Mouse (Mus musculus): ENCODE data around the gene Pnma5. TPM values are rescaled to one million over a fixed set of nuclear protein-coding genes. Genes with fewer than 3 reads are reported as not detected.

The Pnma5 gene
- polyA plus RNA-seq, 1 experiment from 2014 or later: 0.08 TPM

MicroRNA genes within 50 kb of the gene (microRNA counts, 519-probe panel; counts per million panel counts)
- microRNA mmu-miR-2137: not detected

Small RNA genes lying within 50 kb of the gene (microRNA-seq; reads per million reads assigned to microRNA genes)
- not detected for gene Mir2137

Other genes starting within 250 kb of the Pnma5 start
- 3.5 and 4.9 TPM in 2 replicates for gene Gabrq, start 211.9 kb downstream of the Pnma5 start, polyA plus RNA-seq (2015; fragmentation: Nextera tagmentation; extraction: Ambion mirVana)
- gene Cetn2, start 118.7 kb downstream of the Pnma5 start, polyA plus RNA-seq (2015; fragmentation: Nextera tagmentation; extraction: Ambion mirVana): 67.1 and 73.8 TPM in 2 replicates
- gene Nsdhl, start 118.5 kb downstream of the Pnma5 start, polyA plus RNA-seq (2015; fragmentation: Nextera tagmentation; extraction: Ambion mirVana): 48.9 and 49.2 TPM in 2 replicates
- 0.79 and 0.87 TPM in 2 replicates for gene Zfp185, start 49.8 kb downstream of the Pnma5 start, polyA plus RNA-seq (2015; fragmentation: Nextera tagmentation; extraction: Ambion mirVana)
- 4.2 and 5.0 TPM in 2 replicates for gene Pnma3, start 27.7 kb upstream of the Pnma5 start, polyA plus RNA-seq (2015; fragmentation: Nextera tagmentation; extraction: Ambion mirVana)
- gene Xlr4a, start 45.4 kb upstream of the Pnma5 start, polyA plus RNA-seq (2015; fragmentation: Nextera tagmentation; extraction: Ambion mirVana): 0.68 and 0.74 TPM in 2 replicates
- gene Xlr3a, start 60.0 kb upstream of the Pnma5 start, polyA plus RNA-seq (2015; fragmentation: Nextera tagmentation; extraction: Ambion mirVana): 4.3 and 5.7 TPM in 2 replicates
- 0.52 and 1.2 TPM in 2 replicates for gene Gm14685, start 79.9 kb upstream of the Pnma5 start, polyA plus RNA-seq (2015; fragmentation: Nextera tagmentation; extraction: Ambion mirVana)
- gene Xlr5b, start 111.7 kb upstream of the Pnma5 start, polyA plus RNA-seq (2015; fragmentation: Nextera tagmentation; extraction: Ambion mirVana): not detected in 2 replicates
- gene DXBay18, start 112.3 kb upstream of the Pnma5 start, polyA plus RNA-seq (2015; fragmentation: Nextera tagmentation; extraction: Ambion mirVana): 0.64 TPM in 1 of 2 replicates, not detected in the other
- not detected in 2 replicates for gene Spin2d, start 139.9 kb upstream of the Pnma5 start, polyA plus RNA-seq (2015; fragmentation: Nextera tagmentation; extraction: Ambion mirVana)
- gene Xlr3b, start 155.1 kb upstream of the Pnma5 start, polyA plus RNA-seq (2015; fragmentation: Nextera tagmentation; extraction: Ambion mirVana): 15.5 and 18.1 TPM in 2 replicates
- gene Xlr4b, start 177.2 kb upstream of the Pnma5 start, polyA plus RNA-seq (2015; fragmentation: Nextera tagmentation; extraction: Ambion mirVana): 0.27 and 1.1 TPM in 2 replicates
- gene F8a, start 191.2 kb upstream of the Pnma5 start, polyA plus RNA-seq (2015; fragmentation: Nextera tagmentation; extraction: Ambion mirVana): 34.6 and 35.7 TPM in 2 replicates
- gene Xlr4c, start 206.0 kb upstream of the Pnma5 start, polyA plus RNA-seq (2015; fragmentation: Nextera tagmentation; extraction: Ambion mirVana): 0.43 and 0.49 TPM in 2 replicates
- 0.25 and 0.28 TPM in 2 replicates for gene Xlr3c, start 228.3 kb upstream of the Pnma5 start, polyA plus RNA-seq (2015; fragmentation: Nextera tagmentation; extraction: Ambion mirVana)